Comparison of ENCODE assay signal across 7 mouse cellular contexts in the genomic region with DNA sequence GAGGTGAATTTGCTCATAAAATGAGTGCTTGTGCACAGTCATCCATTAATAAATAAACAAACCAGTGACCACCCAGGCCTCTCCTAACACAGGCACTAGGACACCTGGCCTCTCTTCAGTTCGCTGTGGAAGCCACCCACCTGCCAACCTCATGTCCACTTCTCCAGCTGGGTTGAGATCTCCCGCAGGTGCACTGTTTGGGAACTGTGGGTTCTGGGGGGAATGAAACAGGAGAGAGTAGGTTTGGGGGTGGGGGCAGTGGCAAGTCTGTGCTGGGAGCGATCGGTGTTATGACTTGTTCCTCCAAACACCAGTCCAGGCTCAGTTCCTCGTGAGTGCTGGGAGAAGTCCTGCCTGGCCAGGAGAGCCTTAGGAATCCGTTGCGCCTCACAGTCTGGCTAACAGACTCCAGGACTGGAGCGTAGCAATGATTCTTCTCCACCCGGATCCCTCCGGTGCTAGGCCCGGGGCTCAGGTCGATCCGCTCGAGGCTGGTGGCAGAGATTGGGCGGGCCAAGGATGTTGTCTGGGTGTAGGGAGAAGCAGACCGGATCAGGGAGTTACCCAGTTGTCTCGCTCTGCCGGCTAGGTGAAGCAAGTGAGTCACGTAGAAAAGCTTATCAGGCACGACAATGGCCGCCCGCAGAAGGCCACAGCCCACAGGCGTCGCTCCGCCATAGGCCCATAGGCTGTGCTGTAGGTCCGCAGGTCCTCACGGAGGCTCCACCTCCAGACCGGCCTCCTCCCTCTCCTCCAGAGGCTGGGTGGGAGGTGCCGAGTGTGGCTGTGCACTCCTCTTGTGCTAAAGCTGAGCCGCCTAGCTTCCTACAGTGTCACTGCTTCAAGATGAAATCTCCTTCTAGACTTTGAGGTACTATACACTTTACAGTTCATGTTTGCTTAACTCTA. TPM values are rescaled to one million over a fixed set of nuclear protein-coding genes. Genes with fewer than 3 reads are reported as not detected.
DNase-seq lines count a peak whose midpoint lies in the region; ATAC-seq lines count a peak whose summit lies in the region.

A gene (minus strand): TSS at position 738 of the 909 bp plus-strand sequence.
A gene (plus strand): TSS at position 756 of the 909 bp plus-strand sequence.

- peak within 1 kb of the TSS; percentile 66 for H3K4me2 ChIP-seq in intestine, embryonic 15.5 days (replicated peaks)
- H3K4me2 ChIP-seq in midbrain, embryonic 11.5 days = peak within 1 kb of the TSS; percentile 56

- no peaks in the 10 kb centered on the region for H3K36me3 ChIP-seq in intestine, embryonic 15.5 days
- no peaks in the 10 kb centered on the region for H3K36me3 ChIP-seq in midbrain, embryonic 11.5 days (ENCODE audit: control insufficient read depth, insufficient read depth, low read length)

- peak; percentile 60 to 65 for DNase-seq in adrenal gland, adult 18-20 months (ENCODE audit: low spot score in 2 of 2)
- peak; percentile 91 for DNase-seq in embryo, embryonic 11 days
- peak; percentile 79 for DNase-seq in gastrocnemius, postnatal 25 days
- peak; percentile 74 to 77 for DNase-seq in left cerebral cortex, postnatal 36 days (ENCODE audit: low spot score in 2 of 2)
- DNase-seq in midbrain, embryonic 11.5 days (ENCODE audit: low spot score, missing footprints) = peak; percentile 95
- peak; percentile 84 for DNase-seq in skeletal muscle tissue, adult 2 months (ENCODE audit: low read depth, low spot score)

- peak within 1 kb of the TSS; percentile 81 for H3K27ac ChIP-seq in intestine, embryonic 15.5 days
- H3K27ac ChIP-seq in midbrain, embryonic 11.5 days (ENCODE audit: low read depth, low read length) = peak within 1 kb of the TSS; percentile 30; the same call in 1 of the 2 replicates

- no peaks in the 10 kb centered on the region for H3K9me3 ChIP-seq in intestine, embryonic 15.5 days
- no peaks in the 10 kb centered on the region for H3K9me3 ChIP-seq in midbrain, embryonic 11.5 days (ENCODE audit: control insufficient read depth, low read length)

- intact Hi-C loops in left cerebral cortex, postnatal 36 days (cut with DNase I) = no loop called here

- peak within 1 kb of the TSS; percentile 47 for H3K4me3 ChIP-seq in intestine, embryonic 15.5 days (replicated peaks)
- H3K4me3 ChIP-seq in midbrain, embryonic 11.5 days (ENCODE audit: low read depth, low read length) = peak within 1 kb of the TSS; percentile 46

- H3K9ac ChIP-seq in intestine, embryonic 15.5 days = peak within 1 kb of the TSS; percentile 77
- H3K9ac ChIP-seq in midbrain, embryonic 11.5 days (ENCODE audit: low read length) = peak within 1 kb of the TSS; percentile 70

- WGBS in intestine, embryonic 15.5 days = 23% methylated on average over 30 of the region's 30 CpGs
- WGBS in midbrain, embryonic 11.5 days = 22% methylated on average over 30 of the region's 30 CpGs

- no peaks in the 10 kb centered on the region for H3K27me3 ChIP-seq in intestine, embryonic 15.5 days (replicated peaks)
- H3K27me3 ChIP-seq in midbrain, embryonic 11.5 days (ENCODE audit: control insufficient read depth, insufficient read depth, low read length) = no peaks in the 10 kb centered on the region

- no peaks in the 10 kb centered on the region for H3K4me1 ChIP-seq in intestine, embryonic 15.5 days (replicated peaks)
- H3K4me1 ChIP-seq in midbrain, embryonic 11.5 days (ENCODE audit: control insufficient read depth, insufficient read depth, low read length) = no peaks in the 10 kb centered on the region

- ATAC-seq in intestine, embryonic 15.5 days = peak; percentile 100
- peak; percentile 100 for ATAC-seq in midbrain, embryonic 11.5 days (ENCODE audit: low FRiP score)

RNA-seq across cellular contexts. Expression of the first gene that starts in this region (rescaled TPM):
- total RNA-seq in adrenal gland, adult 18-20 months (2021) = 10 to 100 TPM; 26.7 to 27.1 TPM
- 10 to 100 TPM; 10.9 to 11.5 TPM for total RNA-seq in gastrocnemius, postnatal 25 days (2021)
- polyA plus RNA-seq in intestine, embryonic 15.5 days (2015; fragmentation: Nextera tagmentation; extraction: Ambion mirVana) = 29.5 and 32.0 TPM in 2 replicates
- 10 to 100 TPM; 18.0 to 22.5 TPM for total RNA-seq in left cerebral cortex, postnatal 36 days (2021)
- polyA plus RNA-seq in midbrain, embryonic 11.5 days (2014; fragmentation: Nextera tagmentation; extraction: Ambion mirVana) = 26.2 and 27.3 TPM in 2 replicates

RNA-seq across cellular contexts. Expression of the second gene that starts in this region (rescaled TPM):
- 10 to 100 TPM; 56.8 to 63.6 TPM for total RNA-seq in adrenal gland, adult 18-20 months (2021)
- total RNA-seq in gastrocnemius, postnatal 25 days (2021) = 10 to 100 TPM; 19.5 to 23.8 TPM
- polyA plus RNA-seq in intestine, embryonic 15.5 days (2015; fragmentation: Nextera tagmentation; extraction: Ambion mirVana) = 18.4 and 19.7 TPM in 2 replicates
- total RNA-seq in left cerebral cortex, postnatal 36 days (2021) = 10 to 100 TPM; 46.9 to 49.9 TPM
- polyA plus RNA-seq in midbrain, embryonic 11.5 days (2014; fragmentation: Nextera tagmentation; extraction: Ambion mirVana) = 22.8 and 24.8 TPM in 2 replicates

Comparison
In these comparisons a context has a peak if more than half of its experiments do, and no peak if none do; other contexts are left out.
1. Peak in every context shown above with its lines: DNase-seq, ATAC-seq, H3K4me3 ChIP-seq and H3K27ac ChIP-seq.